Mouse (Mus musculus) neural tube, embryonic 14.5 days (tissue): ENCODE results near the gene Mapkapk2. TPM values are rescaled to one million over a fixed set of nuclear protein-coding genes. Genes with fewer than 3 reads are reported as not detected.

Source experiments
- ATAC-seq: fragments of 200-750 bp; cut with Nextera tagmentation; 2 replicates; pipeline ENCODE4 v1.8.0; 2017; ENCODE audit warnings: low read depth, mild to moderate bottlenecking, moderate TSS enrichment, moderate library complexity
- H3K27ac ChIP-seq: fragments of 300-500 bp; sonication (generic); 2 replicates; pipeline ENCODE4 v1.5.1; 2014; ENCODE audit warnings: low read depth, mild to moderate bottlenecking, control low read depth, low read length, moderate library complexity, mixed read lengths
- H3K27me3 ChIP-seq: fragments of 300-500 bp; sonication (generic); 2 replicates; pipeline ENCODE4 v1.6.1; 2014; ENCODE audit warnings: low read length; ENCODE audit not compliant: control insufficient read depth, insufficient read depth
- H3K36me3 ChIP-seq: fragments of 300-500 bp; sonication (generic); 2 replicates; pipeline ENCODE4 v1.6.1; 2014; ENCODE audit warnings: low read length, mixed read lengths; ENCODE audit not compliant: control insufficient read depth, insufficient read depth
- H3K4me1 ChIP-seq: fragments of 300-500 bp; sonication (generic); 2 replicates; pipeline ENCODE4 v1.6.1; 2014; ENCODE audit warnings: low read length; ENCODE audit not compliant: control insufficient read depth, insufficient read depth
- H3K4me2 ChIP-seq: fragments of 300-500 bp; sonication (generic); 2 replicates; pipeline ENCODE4 v1.6.1; 2014; ENCODE audit warnings: mild to moderate bottlenecking, low read depth, low read length, control low read depth
- H3K4me3 ChIP-seq: fragments of 300-500 bp; sonication (generic); 2 replicates; pipeline ENCODE4 v1.5.1; 2014; ENCODE audit warnings: low read depth, low read length, control low read depth, mixed read lengths
- H3K9ac ChIP-seq: fragments of 300-500 bp; sonication (generic); replicated peaks from 2 replicates; pipeline ENCODE4 v1.6.1; 2014; ENCODE audit warnings: low read depth, mild to moderate bottlenecking, control low read depth, low read length, mixed read lengths
- H3K9me3 ChIP-seq: fragments of 300-500 bp; sonication (generic); 2 replicates; pipeline ENCODE4 v1.6.1; 2016; ENCODE audit warnings: low read length; ENCODE audit not compliant: control insufficient read depth
- WGBS: fragments of 180-500 bp; shearing (Covaris S2); extraction: QIAGEN DNeasy Blood & Tissue Kit; methylation state at CpG from one replicate; pipeline ENCODE4 v1.1.7; 2014; 5-methylcytosine and 5-hydroxymethylcytosine counted together
- polyA plus RNA-seq: library from polyadenylated mRNA; unstranded; fragments of >200 nt; fragmentation: Nextera tagmentation; extraction: Ambion mirVana; gene quantifications from 2 replicates; pipeline ENCODE4 v1.2.1, GENCODE M21; 2014

Mapkapk2 gene
- polyA plus RNA-seq, 1 experiment from 2014 or later = 16.1 TPM

GRCm38 (mm10) chr1:131089525-131090127, 8.0 kb downstream of the Mapkapk2 start:
- no peak overlapping the region for H3K9ac ChIP-seq
- no peaks in the 10 kb centered on the region for H3K27me3 ChIP-seq
- H3K4me3 ChIP-seq = no peak overlapping the region
- WGBS = 88% methylated on average over 2 of the region's 2 CpGs
- H3K4me2 ChIP-seq = no peak overlapping the region
- no peak overlapping the region for H3K27ac ChIP-seq
- no peak for ATAC-seq
- no peaks in the 10 kb centered on the region for H3K36me3 ChIP-seq
- peaks cover 30% of the 10 kb centered on the region for H3K4me1 ChIP-seq
- no peaks in the 10 kb centered on the region for H3K9me3 ChIP-seq

DNA sequence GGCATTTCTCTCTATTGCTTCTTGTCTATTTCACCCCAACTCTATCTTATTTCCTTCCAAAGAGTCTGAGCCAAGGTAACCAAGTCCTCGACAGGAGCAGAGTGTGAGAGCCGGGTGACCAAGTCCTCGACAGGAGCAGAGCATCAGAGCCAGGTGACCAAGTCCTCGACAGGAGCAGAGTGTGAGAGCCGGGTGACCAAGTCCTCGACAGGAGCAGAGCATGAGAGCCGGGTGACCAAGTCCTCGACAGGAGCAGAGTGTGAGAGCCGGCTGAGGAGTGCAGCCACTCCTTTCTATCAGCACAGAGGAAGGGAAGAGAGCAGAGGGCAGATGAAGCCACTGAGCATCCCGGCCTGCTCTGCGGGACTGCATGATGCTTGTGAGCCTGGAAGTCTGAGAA, 9.1 kb downstream of the Mapkapk2 start:
- Histone ChIP-seq H3K9ac (no peak overlapping the region), H3K4me3 (no peak overlapping the region), H3K27ac (no peak overlapping the region), H3K4me1 (peaks cover 26% of the 10 kb centered on the region), H3K9me3 (no peaks in the 10 kb centered on the region), H3K4me2 (no peak overlapping the region), H3K27me3 (no peaks in the 10 kb centered on the region), H3K36me3 (no peaks in the 10 kb centered on the region)
- no peak for ATAC-seq
- 77% methylated on average over 11 of the region's 11 CpGs for WGBS

- no peak overlapping the region for H3K9ac ChIP-seq
Observed at GRCm38 (mm10) chr1:131086907-131087306, 10.7 kb downstream of the Mapkapk2 start.

GRCm38 (mm10) chr1:131085957-131086739, 11.5 kb downstream of the Mapkapk2 start:
- Histone ChIP-seq H3K27me3 (no peaks in the 10 kb centered on the region), H3K9ac (no peak overlapping the region), H3K4me3 (no peak overlapping the region), H3K36me3 (no peaks in the 10 kb centered on the region), H3K4me2 (no peak overlapping the region), H3K4me1 (peaks cover 26% of the 10 kb centered on the region), H3K27ac (peak overlapping the region; percentile 75), H3K9me3 (no peaks in the 10 kb centered on the region)
- WGBS = 12% methylated on average over 4 of the region's 4 CpGs
- peak; percentile 50 for ATAC-seq

More at GRCm38 (mm10) chr1:131086907-131087306, 10.7 kb downstream of the Mapkapk2 start:
- H3K4me2 ChIP-seq = no peak overlapping the region; the same call in 1 of the 2 replicates
- WGBS = 40% methylated on average over 7 of the region's 7 CpGs
- peak; percentile 45; the same call in 1 of the 2 replicates for ATAC-seq
- no peaks in the 10 kb centered on the region for H3K36me3 ChIP-seq
- no peaks in the 10 kb centered on the region for H3K9me3 ChIP-seq
- peaks cover 26% of the 10 kb centered on the region for H3K4me1 ChIP-seq
- no peak overlapping the region for H3K4me3 ChIP-seq
- no peaks in the 10 kb centered on the region for H3K27me3 ChIP-seq
- H3K27ac ChIP-seq = peak overlapping the region; percentile 75

DNA sequence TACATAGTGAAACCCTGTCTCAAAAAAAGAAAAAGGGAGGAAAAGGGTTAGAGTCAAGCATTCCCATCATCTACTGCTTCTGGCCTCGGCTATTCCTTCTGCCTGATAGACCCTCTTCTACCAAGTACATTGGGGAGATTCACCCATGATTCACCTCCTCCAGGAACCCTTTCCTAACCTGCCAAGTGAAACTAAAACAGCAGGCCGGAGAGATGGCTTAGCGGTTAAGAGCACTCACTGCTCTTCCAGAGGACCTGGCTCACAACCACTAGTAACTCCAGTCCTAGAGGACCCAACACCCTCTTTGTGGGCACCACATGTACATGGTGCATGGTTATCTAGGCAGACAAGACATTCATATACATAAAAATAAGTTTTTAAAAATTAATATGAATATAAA, 12.4 kb downstream of the Mapkapk2 start:
- Histone ChIP-seq H3K4me3 (no peak overlapping the region), H3K4me1 (peaks cover 26% of the 10 kb centered on the region), H3K9me3 (no peaks in the 10 kb centered on the region), H3K27ac (0 out of 2 replicates have a peak overlapping the region, but pooled peaks have one; percentile 22), H3K4me2 (no peak overlapping the region), H3K9ac (no peak overlapping the region), H3K27me3 (no peaks in the 10 kb centered on the region), H3K36me3 (no peaks in the 10 kb centered on the region)
- 79% methylated on average over 3 of the region's 3 CpGs for WGBS
- no peak for ATAC-seq

DNA sequence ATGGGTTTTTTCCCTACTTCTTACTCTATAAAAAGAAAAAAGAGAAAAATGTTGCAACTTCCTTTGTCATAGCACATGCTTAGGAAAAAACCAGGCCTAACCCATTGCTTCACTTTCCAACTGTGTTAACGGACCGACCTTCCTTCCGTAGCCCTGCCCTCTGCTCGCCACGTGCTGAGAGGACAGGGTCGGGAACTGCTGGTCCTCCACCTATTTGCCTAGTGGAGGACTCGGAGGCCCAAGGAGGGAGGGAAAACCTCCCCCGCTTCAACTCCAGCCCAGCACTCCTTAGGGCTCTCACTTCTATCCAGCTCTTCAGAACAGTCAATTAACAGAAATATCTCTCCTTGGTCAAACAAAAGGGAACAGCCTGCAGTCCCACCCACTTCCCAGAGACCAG, 13.3 kb downstream of the Mapkapk2 start:
- H3K4me3 ChIP-seq = no peak overlapping the region
- H3K4me2 ChIP-seq = no peak overlapping the region
- H3K9me3 ChIP-seq = no peaks in the 10 kb centered on the region
- H3K9ac ChIP-seq = no peak overlapping the region
- no peaks in the 10 kb centered on the region for H3K36me3 ChIP-seq
- ATAC-seq = no peak
- WGBS = 33% methylated on average over 8 of the region's 8 CpGs
- H3K27ac ChIP-seq = no peak overlapping the region
- H3K4me1 ChIP-seq = peaks cover 26% of the 10 kb centered on the region
- no peaks in the 10 kb centered on the region for H3K27me3 ChIP-seq

DNA sequence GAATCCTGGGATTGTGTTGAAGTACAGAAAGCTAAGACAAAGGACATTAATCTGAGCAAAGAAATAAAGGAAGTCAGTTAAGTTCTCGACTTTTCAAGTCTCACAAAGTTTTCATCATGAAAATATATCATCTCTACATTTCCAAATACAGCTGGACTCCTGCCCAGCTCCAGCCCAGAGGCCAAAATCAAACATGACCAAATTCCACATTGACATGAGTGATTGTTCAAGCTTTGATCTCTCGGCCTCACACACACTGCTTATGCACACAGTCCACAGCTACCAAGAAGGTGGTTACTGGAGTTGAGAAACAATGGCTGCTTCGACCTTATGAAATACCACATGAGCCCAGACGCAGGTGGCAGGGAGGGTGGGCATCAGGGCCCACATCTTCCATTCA, 14.0 kb downstream of the Mapkapk2 start:
- Histone ChIP-seq H3K9ac (no peak overlapping the region), H3K36me3 (no peaks in the 10 kb centered on the region), H3K4me3 (no peak overlapping the region), H3K27me3 (no peaks in the 10 kb centered on the region), H3K4me1 (peaks cover 26% of the 10 kb centered on the region), H3K9me3 (no peaks in the 10 kb centered on the region), H3K27ac (no peak overlapping the region), H3K4me2 (no peak overlapping the region)
- no peak for ATAC-seq
- whole genome bisulfite sequencing = 51% methylated on average over 4 of the region's 4 CpGs

- no peak for ATAC-seq
- H3K27me3 ChIP-seq = no peaks in the 10 kb centered on the region
Observed at GRCm38 (mm10) chr1:131083122-131083521, 14.5 kb downstream of the Mapkapk2 start.

DNA sequence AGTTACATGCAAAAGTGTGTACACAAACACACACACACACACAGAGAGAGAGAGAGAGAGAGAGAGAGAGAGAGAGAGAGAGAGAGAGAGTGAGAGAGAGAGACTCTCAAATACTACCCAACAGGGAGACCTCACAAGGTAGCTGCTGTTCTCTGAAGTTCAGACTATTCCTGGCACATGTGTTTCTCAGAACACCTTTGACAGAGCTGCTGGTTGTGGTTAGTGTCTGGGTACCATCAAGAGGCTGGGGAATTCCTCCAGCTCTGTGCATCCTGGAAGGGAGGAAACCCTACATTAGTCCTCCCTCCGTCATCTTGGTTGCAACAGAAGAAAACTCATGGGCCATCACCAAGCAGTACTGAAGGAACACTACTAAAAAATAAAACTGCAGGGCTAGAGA, 16.9 kb downstream of the Mapkapk2 start:
- Histone ChIP-seq H3K4me2 (no peak overlapping the region), H3K36me3 (no peaks in the 10 kb centered on the region), H3K9ac (no peak overlapping the region), H3K4me1 (peaks cover 7% of the 10 kb centered on the region), H3K4me3 (no peak overlapping the region), H3K9me3 (no peaks in the 10 kb centered on the region), H3K27me3 (no peaks in the 10 kb centered on the region), H3K27ac (no peak overlapping the region)
- WGBS = 100% methylated on average over 1 of the region's 1 CpGs
- ATAC-seq = no peak

More at GRCm38 (mm10) chr1:131083122-131083521, 14.5 kb downstream of the Mapkapk2 start:
- Histone ChIP-seq H3K9ac (no peak overlapping the region), H3K27ac (no peak overlapping the region), H3K4me2 (no peak overlapping the region), H3K4me1 (peaks cover 25% of the 10 kb centered on the region), H3K9me3 (no peaks in the 10 kb centered on the region), H3K36me3 (no peaks in the 10 kb centered on the region), H3K4me3 (no peak overlapping the region)
- 74% methylated on average over 5 of the region's 5 CpGs for WGBS
